8 mouse cellular contexts compared by ENCODE assay signal in genomic region chr6:149100174-149101075, GRCm38 (mm10). TPM values are rescaled to one million over a fixed set of nuclear protein-coding genes. Genes with fewer than 3 reads are reported as not detected.
DNase-seq lines count a peak whose midpoint lies in the region; ATAC-seq and TF ChIP-seq lines count a peak whose summit lies in the region.

No protein-coding gene starts in this region.

- peak overlapping the region; percentile 81 for H3K9ac ChIP-seq in forebrain, embryonic 16.5 days (replicated peaks; ENCODE audit: low read depth, low read length)
- peak overlapping the region; percentile 45 for H3K9ac ChIP-seq in liver, embryonic 15.5 days
- H3K9ac ChIP-seq in neural tube, embryonic 12.5 days = peak overlapping the region; percentile 96

- intact Hi-C loops in heart, postnatal 14 days (cut with DNase I) = loop anchor here (2.0 to 5.0 kb wide), 3 partner anchors 18 to 153 kb away; partner anchors contain the start of gene Sinhcaf

- H3K4me1 ChIP-seq in E14TG2a.4 (replicated peaks; ENCODE audit: low read depth, low read length) = peaks cover 4% of the 10 kb centered on the region
- H3K4me1 ChIP-seq in forebrain, embryonic 16.5 days (replicated peaks; ENCODE audit: control insufficient read depth, insufficient read depth, low read length) = peaks cover 5% of the 10 kb centered on the region; the same call in 1 of the 2 replicates
- H3K4me1 ChIP-seq in liver, embryonic 15.5 days (replicated peaks) = no peaks in the 10 kb centered on the region
- peaks cover 6% of the 10 kb centered on the region; the same call in 1 of the 2 replicates for H3K4me1 ChIP-seq in neural tube, embryonic 12.5 days

- H3K9me3 ChIP-seq in E14TG2a.4 (ENCODE audit: low read length) = no peaks in the 10 kb centered on the region
- no peaks in the 10 kb centered on the region for H3K9me3 ChIP-seq in forebrain, embryonic 16.5 days (ENCODE audit: control insufficient read depth, low read length)
- no peaks in the 10 kb centered on the region for H3K9me3 ChIP-seq in liver, embryonic 15.5 days (replicated peaks)
- no peaks in the 10 kb centered on the region for H3K9me3 ChIP-seq in neural tube, embryonic 12.5 days

- no peak for TF ChIP-seq CTCF in E14TG2a.4 (conservative IDR thresholded peaks at IDR 0.05; ENCODE audit: low read length)

- peak; percentile 76 for DNase-seq in cerebellum, adult 11-12 months
- peak; percentile 54 to 59 for DNase-seq in heart, postnatal 14 days
- peak; percentile 60 for DNase-seq in layer of hippocampus, adult 11-12 months (ENCODE audit: low spot score)
- peak; percentile 51 for DNase-seq in telencephalon, adult 2 months (ENCODE audit: low read depth, low spot score)

- peak overlapping the region; percentile 94 for H3K27ac ChIP-seq in forebrain, embryonic 16.5 days (ENCODE audit: low read length)
- peak overlapping the region; percentile 78 for H3K27ac ChIP-seq in liver, embryonic 15.5 days (replicated peaks)
- H3K27ac ChIP-seq in neural tube, embryonic 12.5 days = peak overlapping the region; percentile 97

- WGBS in forebrain, embryonic 16.5 days = under 1% methylated on average over 52 of the region's 52 CpGs
- WGBS in liver, embryonic 15.5 days (ENCODE audit: insufficient replicate concordance) = 2% methylated on average over 52 of the region's 52 CpGs
- WGBS in neural tube, embryonic 12.5 days = 1% methylated on average over 52 of the region's 52 CpGs

- no peaks in the 10 kb centered on the region for H3K36me3 ChIP-seq in E14TG2a.4 (ENCODE audit: insufficient read depth, low read length)
- H3K36me3 ChIP-seq in forebrain, embryonic 16.5 days (ENCODE audit: control insufficient read depth, insufficient read depth) = no peaks in the 10 kb centered on the region
- H3K36me3 ChIP-seq in liver, embryonic 15.5 days (replicated peaks) = no peaks in the 10 kb centered on the region
- H3K36me3 ChIP-seq in neural tube, embryonic 12.5 days = no peaks in the 10 kb centered on the region

- peaks cover 30% of the 10 kb centered on the region for H3K27me3 ChIP-seq in E14TG2a.4 (ENCODE audit: insufficient read depth, low read length)
- no peaks in the 10 kb centered on the region for H3K27me3 ChIP-seq in forebrain, embryonic 16.5 days (replicated peaks; ENCODE audit: control insufficient read depth, insufficient read depth, low read length)
- peaks cover 52% of the 10 kb centered on the region for H3K27me3 ChIP-seq in liver, embryonic 15.5 days
- H3K27me3 ChIP-seq in neural tube, embryonic 12.5 days (replicated peaks) = no peaks in the 10 kb centered on the region

- H3K4me3 ChIP-seq in E14TG2a.4 (replicated peaks; ENCODE audit: low read length) = peak overlapping the region; percentile 92
- peak overlapping the region; percentile 76 for H3K4me3 ChIP-seq in forebrain, embryonic 16.5 days (replicated peaks; ENCODE audit: low read length)
- H3K4me3 ChIP-seq in liver, embryonic 15.5 days (replicated peaks) = peak overlapping the region; percentile 62
- peak overlapping the region; percentile 88 for H3K4me3 ChIP-seq in neural tube, embryonic 12.5 days

- H3K4me2 ChIP-seq in forebrain, embryonic 16.5 days (ENCODE audit: low read length) = peak overlapping the region; percentile 58
- peak overlapping the region; percentile 63 for H3K4me2 ChIP-seq in liver, embryonic 15.5 days
- H3K4me2 ChIP-seq in neural tube, embryonic 12.5 days (replicated peaks) = peak overlapping the region; percentile 71

- ATAC-seq in forebrain, embryonic 16.5 days = peak; percentile 64
- ATAC-seq in liver, embryonic 15.5 days (ENCODE audit: insufficient read depth) = peak; percentile 45
- peak; percentile 69 for ATAC-seq in neural tube, embryonic 12.5 days (ENCODE audit: low FRiP score, low read depth)

RNA-seq across cellular contexts. Expression of gene Dennd5b, which starts 1.1 kb away (rescaled TPM):
- polyA plus RNA-seq in forebrain, embryonic 16.5 days (2015; fragmentation: Nextera tagmentation; extraction: Ambion mirVana) = 14.2 and 15.2 TPM in 2 replicates
- 10 to 100 TPM; 20.5 to 23.3 TPM for total RNA-seq in heart, postnatal 14 days (2021)
- 3.8 and 4.2 TPM in 2 replicates for polyA plus RNA-seq in liver, embryonic 15.5 days (2015; fragmentation: Nextera tagmentation; extraction: Ambion mirVana)
- 17.4 and 20.0 TPM in 2 replicates for polyA plus RNA-seq in neural tube, embryonic 12.5 days (2016; fragmentation: Nextera tagmentation; extraction: Ambion mirVana)

RNA-seq across cellular contexts. Expression of gene Gm10203, which starts 29.5 kb away (rescaled TPM):
- polyA plus RNA-seq in forebrain, embryonic 16.5 days (2015; fragmentation: Nextera tagmentation; extraction: Ambion mirVana) = not detected in 2 replicates
- total RNA-seq in heart, postnatal 14 days (2021) = not detected
- polyA plus RNA-seq in liver, embryonic 15.5 days (2015; fragmentation: Nextera tagmentation; extraction: Ambion mirVana) = not detected in 2 replicates
- polyA plus RNA-seq in neural tube, embryonic 12.5 days (2016; fragmentation: Nextera tagmentation; extraction: Ambion mirVana) = not detected in 2 replicates

RNA-seq across cellular contexts. Expression of gene Etfbkmt, which starts 39.2 kb away (rescaled TPM):
- 7.4 and 7.8 TPM in 2 replicates for polyA plus RNA-seq in forebrain, embryonic 16.5 days (2015; fragmentation: Nextera tagmentation; extraction: Ambion mirVana)
- total RNA-seq in heart, postnatal 14 days (2021) = 10 to 100 TPM; 31.2 to 31.9 TPM
- polyA plus RNA-seq in liver, embryonic 15.5 days (2015; fragmentation: Nextera tagmentation; extraction: Ambion mirVana) = 11.4 and 12.3 TPM in 2 replicates
- 6.5 and 7.3 TPM in 2 replicates for polyA plus RNA-seq in neural tube, embryonic 12.5 days (2016; fragmentation: Nextera tagmentation; extraction: Ambion mirVana)

Comparison
In these comparisons a context has a peak if more than half of its experiments do, and no peak if none do; other contexts are left out.
1. Peak in every context shown above with its lines: DNase-seq, ATAC-seq, H3K4me3 ChIP-seq and H3K27ac ChIP-seq.
2. H3K9ac ChIP-seq: peak in every context shown above with its lines; median percentile 96 in neural tube, embryonic 12.5 days; 81 in forebrain, embryonic 16.5 days; 45 in liver, embryonic 15.5 days.